ENCODE assay signal across 11 mouse cellular contexts in the genomic region with DNA sequence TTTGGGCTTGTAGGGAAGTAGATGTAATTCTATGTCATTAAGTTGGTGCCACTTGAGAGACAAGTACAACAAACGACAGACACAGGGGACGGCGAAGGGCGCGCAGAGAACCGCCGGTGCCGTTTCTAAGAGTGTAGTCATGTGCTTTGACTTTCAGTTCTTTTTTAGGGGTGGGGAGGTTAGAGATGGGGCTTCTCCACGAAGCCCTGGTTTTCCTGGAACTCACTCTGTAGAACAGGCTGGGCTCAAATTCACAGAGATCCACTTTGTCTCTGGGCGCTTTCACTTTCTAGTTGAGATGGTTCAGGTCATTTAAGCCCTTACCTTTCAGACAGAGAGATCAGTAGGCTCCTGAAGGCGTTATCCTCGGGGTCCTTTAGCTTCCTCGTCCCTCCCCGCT. TPM values are rescaled to one million over a fixed set of nuclear protein-coding genes. Genes with fewer than 3 reads are reported as not detected.
"Had no signal": no experiment of that assay in that cellular context is flagged by ENCODE, and none has a peak within 500 bp of the region (broad histone marks: within the 10 kb centered on the region; RNA-seq: fewer than 3 reads in every experiment).

No protein-coding gene starts in this region.

- ATAC-seq: midbrain, embryonic 13.5 days; midbrain, embryonic 15.5 days had no signal

- DNase-seq: lung, adult 18-20 months; lung, embryonic 14.5 days; lung, postnatal 10 days; lung, postnatal 36 days; right cerebral cortex, postnatal 14 days; thymus, adult 2 months; thymus, postnatal 25 days; thymus, postnatal 4 days had no signal

RNA-seq across cellular contexts. Expression of gene Acvr2b, which starts 54.0 kb away (rescaled TPM):
- total RNA-seq: neutrophil, adult 5-6 weeks had no signal
